Mouse (Mus musculus): ENCODE measurements around the gene Art1. TPM values are rescaled to one million over a fixed set of nuclear protein-coding genes. Genes with fewer than 3 reads are reported as not detected.
A peak's percentile ranks its signal among the peaks of the same experiment; 100 is the strongest.

Gene Art1
- polyA plus RNA-seq, 1 experiment = 0.13 TPM

DNA sequence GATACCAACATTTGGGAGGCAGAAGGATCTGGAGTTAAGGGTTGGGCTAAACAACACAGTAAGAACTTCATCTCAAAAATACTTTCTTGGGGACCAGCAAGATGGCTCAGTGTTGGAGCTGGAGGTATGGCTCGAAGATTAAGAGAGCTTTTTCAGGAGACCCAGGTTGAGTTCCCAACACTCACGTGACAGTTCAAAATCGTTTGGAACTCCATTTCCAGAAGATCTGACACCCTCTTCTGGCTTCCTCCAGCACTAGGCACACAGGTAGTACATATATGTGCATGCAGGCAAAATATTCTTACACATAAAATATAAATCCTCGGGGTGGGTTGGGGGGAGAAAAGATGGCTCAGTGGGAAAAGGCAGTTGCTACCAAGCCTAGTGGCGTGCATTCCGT is 35.2 kb upstream of the Art1 start:
- H3K4me3 ChIP-seq (ENCODE audit: extremely low read depth, insufficient read depth, insufficient read length) = peak overlapping the region; percentile 11
- DNase-seq (ENCODE audit: low read depth in 1 of 2, low spot score in 2 of 2) = no peak
- 53% methylated on average over 6 of the region's 6 CpGs for WGBS
- no peaks in the 10 kb centered on the region for H3K36me3 ChIP-seq (ENCODE audit: control insufficient read depth, insufficient read depth, low read length)
- H3K27ac ChIP-seq (ENCODE audit: insufficient read depth, low read length) = no peak overlapping the region
- H3K27me3 ChIP-seq (ENCODE audit: control insufficient read depth, insufficient read depth, low read length) = no peaks in the 10 kb centered on the region
- TF ChIP-seq POLR2A (IDR thresholded peaks at IDR 0.05; ENCODE audit: low read depth, low read length) (no peak), CTCF (IDR thresholded peaks at IDR 0.05; ENCODE audit: extremely low read depth, insufficient read depth, insufficient read length, insufficient replicate concordance) (no peak)
- no peaks in the 10 kb centered on the region; the same call in 1 of the 2 replicates for H3K4me1 ChIP-seq (ENCODE audit: control insufficient read depth, insufficient read depth, insufficient read length)

DNA sequence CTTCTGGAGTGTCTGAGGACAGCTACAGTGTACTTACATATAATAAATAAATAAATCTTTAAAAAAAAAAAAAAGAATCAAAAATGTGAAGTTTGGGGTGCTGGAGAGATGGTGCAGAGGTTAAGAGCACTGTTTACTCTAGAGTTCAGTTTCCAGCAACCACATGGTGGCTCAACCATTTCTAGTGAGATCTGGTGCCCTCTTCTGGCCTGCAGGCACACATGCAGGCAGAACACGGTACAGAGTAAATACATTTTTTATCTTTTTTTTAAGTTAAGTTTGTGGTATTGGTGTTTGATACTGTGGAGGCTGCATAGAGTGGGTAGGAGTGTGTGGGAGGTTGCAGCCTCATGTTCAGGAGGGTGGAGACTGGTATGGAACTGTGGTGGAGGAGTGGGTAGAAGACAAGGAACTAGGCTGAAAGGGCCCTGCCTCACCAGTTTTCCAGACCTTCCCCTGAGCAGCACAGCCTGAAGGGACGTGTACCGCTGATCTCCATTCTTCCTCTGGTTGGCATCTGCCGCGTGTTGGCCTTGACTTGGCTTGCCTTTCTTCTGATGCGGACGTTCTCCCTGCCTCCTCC is 24.7 kb upstream of the Art1 start:
- peak; percentile 23 to 26 for DNase-seq (ENCODE audit: low read depth in 1 of 2, low spot score in 2 of 2)
- 86% methylated on average over 7 of the region's 7 CpGs for WGBS
- Histone ChIP-seq H3K4me1 (ENCODE audit: control insufficient read depth, insufficient read depth, insufficient read length) (no peaks in the 10 kb centered on the region), H3K27ac (ENCODE audit: insufficient read depth, low read length) (no peak overlapping the region), H3K27me3 (ENCODE audit: control insufficient read depth, insufficient read depth, low read length) (no peaks in the 10 kb centered on the region), H3K4me3 (ENCODE audit: extremely low read depth, insufficient read depth, insufficient read length) (no peak overlapping the region), H3K36me3 (ENCODE audit: control insufficient read depth, insufficient read depth, low read length) (peaks cover 34% of the 10 kb centered on the region)
- TF ChIP-seq POLR2A (IDR thresholded peaks at IDR 0.05; ENCODE audit: low read depth, low read length) (no peak), CTCF (IDR thresholded peaks at IDR 0.05; ENCODE audit: extremely low read depth, insufficient read depth, insufficient read length, insufficient replicate concordance) (peak; percentile 43; the same call in 1 of the 2 replicates)

DNA sequence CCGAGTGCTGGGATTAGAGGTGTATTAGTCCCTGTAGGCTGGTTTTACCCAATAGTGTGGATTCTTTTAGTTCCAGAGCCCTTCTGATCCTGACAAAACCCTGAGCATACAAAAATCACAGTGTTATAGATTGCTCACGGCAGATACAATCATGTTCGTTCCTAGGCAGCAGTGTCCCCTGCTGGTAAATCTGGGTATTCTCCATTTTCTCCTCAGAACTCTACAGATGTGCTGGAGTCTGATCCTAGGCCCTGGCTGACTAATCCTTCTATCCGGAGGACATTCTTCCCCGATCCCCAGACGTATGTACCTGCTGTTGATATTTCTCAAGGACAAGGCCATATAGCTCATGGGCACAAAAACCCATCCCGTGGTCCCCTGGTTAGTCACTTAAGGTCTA is 23.0 kb upstream of the Art1 start:
- 81% methylated on average over 7 of the region's 7 CpGs for WGBS

DNA sequence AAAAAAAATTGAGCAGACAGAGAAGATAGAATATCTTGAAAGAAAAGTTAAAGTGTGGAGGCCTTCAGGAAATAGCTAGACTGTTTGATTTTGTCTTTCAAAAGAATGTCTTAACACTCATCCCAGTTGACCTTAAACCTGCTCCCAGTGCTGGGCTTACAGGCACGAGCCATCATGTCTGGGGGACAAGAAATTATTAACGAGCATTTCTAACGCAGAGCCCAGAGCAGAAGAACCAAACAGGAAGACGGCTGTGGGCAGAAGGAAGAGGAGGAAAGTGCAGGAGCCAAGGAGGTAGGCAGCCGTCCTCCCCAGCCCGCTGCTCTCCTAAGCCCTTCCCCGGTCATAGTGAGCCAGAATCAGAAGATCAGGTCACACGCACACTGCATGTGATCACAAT is 21.2 kb upstream of the Art1 start:
- WGBS = 94% methylated on average over 8 of the region's 8 CpGs
- Histone ChIP-seq H3K27ac (ENCODE audit: insufficient read depth, low read length) (no peak overlapping the region), H3K36me3 (ENCODE audit: control insufficient read depth, insufficient read depth, low read length) (peaks cover 27% of the 10 kb centered on the region), H3K27me3 (ENCODE audit: control insufficient read depth, insufficient read depth, low read length) (no peaks in the 10 kb centered on the region), H3K4me3 (ENCODE audit: extremely low read depth, insufficient read depth, insufficient read length) (no peak overlapping the region), H3K4me1 (ENCODE audit: control insufficient read depth, insufficient read depth, insufficient read length) (no peaks in the 10 kb centered on the region)
- DNase-seq (ENCODE audit: low read depth in 1 of 2, low spot score in 2 of 2) = no peak
- TF ChIP-seq CTCF (IDR thresholded peaks at IDR 0.05; ENCODE audit: extremely low read depth, insufficient read depth, insufficient read length, insufficient replicate concordance) (no peak), POLR2A (IDR thresholded peaks at IDR 0.05; ENCODE audit: low read depth, low read length) (no peak)

More for the DNA sequence above, 23.0 kb upstream of the Art1 start:
- H3K36me3 ChIP-seq (ENCODE audit: control insufficient read depth, insufficient read depth, low read length) = peaks cover 35% of the 10 kb centered on the region
- H3K4me3 ChIP-seq (ENCODE audit: extremely low read depth, insufficient read depth, insufficient read length) = no peak overlapping the region
- no peak overlapping the region for H3K27ac ChIP-seq (ENCODE audit: insufficient read depth, low read length)
- no peak for TF ChIP-seq POLR2A (IDR thresholded peaks at IDR 0.05; ENCODE audit: low read depth, low read length)
- peak; percentile 15; the same call in 1 of the 2 replicates for TF ChIP-seq CTCF (IDR thresholded peaks at IDR 0.05; ENCODE audit: extremely low read depth, insufficient read depth, insufficient read length, insufficient replicate concordance)
- H3K27me3 ChIP-seq (ENCODE audit: control insufficient read depth, insufficient read depth, low read length) = no peaks in the 10 kb centered on the region
- H3K4me1 ChIP-seq (ENCODE audit: control insufficient read depth, insufficient read depth, insufficient read length) = no peaks in the 10 kb centered on the region
- no peak for DNase-seq (ENCODE audit: low read depth in 1 of 2, low spot score in 2 of 2)

DNA sequence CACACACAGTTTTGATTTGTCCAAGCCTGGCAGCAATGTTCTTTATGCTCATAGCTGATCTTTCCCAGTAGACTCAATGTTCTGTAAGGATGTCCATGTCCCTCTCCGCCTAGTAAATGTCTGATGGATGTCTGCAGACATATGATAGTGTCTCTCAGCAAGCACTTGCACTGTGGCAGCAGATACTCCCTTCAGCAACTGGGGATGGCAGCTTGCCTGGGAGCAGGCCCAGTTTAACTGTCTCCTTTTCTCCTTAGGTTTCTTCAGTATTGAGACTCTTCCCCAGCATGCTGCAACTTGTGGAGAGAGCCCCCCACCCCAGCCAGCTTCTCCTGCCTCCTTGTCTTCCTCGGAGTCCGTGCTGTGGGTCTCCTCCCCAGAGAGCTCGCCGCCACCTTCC is 19.8 kb upstream of the Art1 start:
- 96% methylated on average over 5 of the region's 5 CpGs for WGBS
- Histone ChIP-seq H3K27ac (ENCODE audit: insufficient read depth, low read length) (no peak overlapping the region), H3K27me3 (ENCODE audit: control insufficient read depth, insufficient read depth, low read length) (no peaks in the 10 kb centered on the region), H3K4me3 (ENCODE audit: extremely low read depth, insufficient read depth, insufficient read length) (no peak overlapping the region), H3K4me1 (ENCODE audit: control insufficient read depth, insufficient read depth, insufficient read length) (no peaks in the 10 kb centered on the region), H3K36me3 (ENCODE audit: control insufficient read depth, insufficient read depth, low read length) (peaks cover 21% of the 10 kb centered on the region)
- DNase-seq (ENCODE audit: low read depth in 1 of 2, low spot score in 2 of 2) = no peak
- TF ChIP-seq POLR2A (IDR thresholded peaks at IDR 0.05; ENCODE audit: low read depth, low read length) (no peak), CTCF (IDR thresholded peaks at IDR 0.05; ENCODE audit: extremely low read depth, insufficient read depth, insufficient read length, insufficient replicate concordance) (no peak)

DNA sequence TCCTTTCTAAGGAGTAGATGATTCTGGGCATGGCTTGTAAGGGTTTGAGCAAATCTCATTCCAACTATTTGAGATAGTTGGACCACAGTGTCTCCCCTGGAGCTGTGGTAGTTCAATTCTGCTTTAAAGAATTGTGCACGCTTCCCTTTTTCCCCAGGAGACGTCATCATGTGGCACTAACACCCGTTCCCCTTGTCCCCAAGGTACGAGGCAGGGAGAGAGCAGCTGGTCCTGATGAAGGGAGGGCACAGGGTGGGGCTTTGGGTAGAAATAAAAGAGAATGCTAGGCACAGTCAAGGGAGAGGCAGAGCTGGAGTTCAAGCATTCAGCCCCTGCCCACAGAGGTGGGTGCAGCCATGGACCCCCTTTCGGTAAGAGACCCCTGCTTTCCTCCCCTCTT is 18.7 kb upstream of the Art1 start, which contains the start of gene Trpc2:
Gene Trpc2 (plus strand): TSS at position 301 of the 400 bp plus-strand sequence.
- Histone ChIP-seq H3K4me3 (ENCODE audit: extremely low read depth, insufficient read depth, insufficient read length) (no peak within 1 kb of the TSS), H3K27me3 (ENCODE audit: control insufficient read depth, insufficient read depth, low read length) (no peaks in the 10 kb centered on the region), H3K4me1 (ENCODE audit: control insufficient read depth, insufficient read depth, insufficient read length) (no peaks in the 10 kb centered on the region), H3K27ac (ENCODE audit: insufficient read depth, low read length) (no peak within 1 kb of the TSS), H3K36me3 (ENCODE audit: control insufficient read depth, insufficient read depth, low read length) (peaks cover 20% of the 10 kb centered on the region)
- WGBS = 79% methylated on average over 5 of the region's 5 CpGs
- DNase-seq (ENCODE audit: low read depth in 1 of 2, low spot score in 2 of 2) = no peak
- TF ChIP-seq CTCF (IDR thresholded peaks at IDR 0.05; ENCODE audit: extremely low read depth, insufficient read depth, insufficient read length, insufficient replicate concordance) = no peak
- no peak for TF ChIP-seq POLR2A (IDR thresholded peaks at IDR 0.05; ENCODE audit: low read depth, low read length)

DNA sequence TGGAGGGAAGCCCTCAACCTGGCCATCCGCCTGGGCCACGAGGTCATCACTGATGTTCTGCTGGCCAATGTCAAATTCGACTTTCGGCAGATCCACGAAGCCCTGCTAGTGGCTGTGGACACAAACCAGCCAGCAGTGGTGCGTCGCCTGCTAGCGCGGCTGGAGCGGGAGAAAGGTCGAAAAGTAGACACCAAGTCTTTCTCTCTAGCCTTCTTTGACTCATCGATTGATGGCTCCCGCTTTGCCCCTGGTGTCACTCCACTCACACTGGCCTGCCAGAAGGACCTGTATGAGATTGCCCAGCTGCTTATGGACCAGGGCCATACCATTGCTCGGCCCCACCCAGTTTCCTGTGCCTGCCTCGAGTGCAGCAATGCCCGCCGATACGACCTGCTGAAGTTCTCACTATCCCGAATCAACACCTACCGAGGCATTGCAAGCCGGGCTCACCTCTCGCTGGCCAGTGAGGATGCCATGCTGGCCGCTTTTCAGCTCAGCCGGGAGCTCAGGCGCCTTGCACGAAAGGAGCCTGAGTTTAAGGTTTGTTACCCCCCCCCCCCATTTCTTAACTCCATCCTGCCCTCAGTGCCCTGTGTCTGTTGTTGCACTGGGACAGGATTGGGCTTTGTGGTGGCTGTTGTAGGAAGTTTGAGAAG is 17.4 kb upstream of the Art1 start:
- no peak for DNase-seq (ENCODE audit: low read depth in 1 of 2, low spot score in 2 of 2)
- Histone ChIP-seq H3K4me1 (ENCODE audit: control insufficient read depth, insufficient read depth, insufficient read length) (no peaks in the 10 kb centered on the region), H3K4me3 (ENCODE audit: extremely low read depth, insufficient read depth, insufficient read length) (no peak overlapping the region), H3K36me3 (ENCODE audit: control insufficient read depth, insufficient read depth, low read length) (peaks cover 17% of the 10 kb centered on the region), H3K27ac (ENCODE audit: insufficient read depth, low read length) (no peak overlapping the region), H3K27me3 (ENCODE audit: control insufficient read depth, insufficient read depth, low read length) (no peaks in the 10 kb centered on the region)
- WGBS = 90% methylated on average over 26 of the region's 26 CpGs
- TF ChIP-seq POLR2A (IDR thresholded peaks at IDR 0.05; ENCODE audit: low read depth, low read length) = no peak
- no peak for TF ChIP-seq CTCF (IDR thresholded peaks at IDR 0.05; ENCODE audit: extremely low read depth, insufficient read depth, insufficient read length, insufficient replicate concordance)
